13 mouse cellular contexts compared by ENCODE assay signal in the genomic region with DNA sequence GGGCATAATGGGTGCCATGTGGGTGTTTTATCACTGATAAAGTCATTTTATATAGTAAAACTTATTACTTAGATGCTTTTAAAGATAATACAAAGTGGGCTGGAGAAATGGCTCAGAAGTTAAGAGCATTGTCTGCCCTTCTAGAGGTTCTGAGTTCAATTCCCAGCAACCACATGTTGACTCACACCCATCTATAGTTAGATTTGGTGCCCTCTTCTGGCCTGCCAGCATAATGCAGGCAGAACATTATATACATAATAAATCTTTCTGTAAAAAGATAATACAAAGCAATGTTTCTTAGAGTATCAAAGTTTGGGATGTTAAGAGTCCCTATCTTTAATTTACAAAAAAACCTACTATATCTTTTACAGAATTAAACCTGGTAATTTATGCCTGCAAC. TPM values are rescaled to one million over a fixed set of nuclear protein-coding genes. Genes with fewer than 3 reads are reported as not detected.
DNase-seq lines count a peak whose midpoint lies in the region; ATAC-seq and TF ChIP-seq lines count a peak whose summit lies in the region.
"Had no signal": no experiment of that assay in that cellular context is flagged by ENCODE, and none has a peak within 500 bp of the region (broad histone marks: within the 10 kb centered on the region; RNA-seq: fewer than 3 reads in every experiment).

No protein-coding gene starts in this region.

- no peak for ATAC-seq in embryonic facial prominence, embryonic 11.5 days (replicated peaks; ENCODE audit: insufficient number of reproducible peaks, low FRiP score, low TSS enrichment, low read depth)
- ATAC-seq in granulocyte monocyte progenitor cell, adult 5-6 weeks (replicated peaks; ENCODE audit: poor library complexity, severe bottlenecking): no peak

- no peak overlapping the region for H3K4me2 ChIP-seq in embryonic facial prominence, embryonic 11.5 days (ENCODE audit: low read depth, low read length)
- H3K4me2 ChIP-seq: embryonic facial prominence, embryonic 12.5 days; liver, embryonic 13.5 days; midbrain, embryonic 12.5 days had no signal

- H3K27me3 ChIP-seq in embryonic facial prominence, embryonic 11.5 days (ENCODE audit: control insufficient read depth, insufficient read depth, low read length): no peaks in the 10 kb centered on the region
- no peaks in the 10 kb centered on the region for H3K27me3 ChIP-seq in embryonic facial prominence, embryonic 10.5 days (replicated peaks; ENCODE audit: low read depth, poor library complexity, severe bottlenecking)
- H3K27me3 ChIP-seq: embryonic facial prominence, embryonic 12.5 days; liver, embryonic 13.5 days; midbrain, embryonic 12.5 days had no signal

- no peak overlapping the region for H3K4me3 ChIP-seq in embryonic facial prominence, embryonic 11.5 days (ENCODE audit: low read depth, low read length)
- no peak overlapping the region for H3K4me3 ChIP-seq in embryonic facial prominence, embryonic 10.5 days
- H3K4me3 ChIP-seq in layer of hippocampus, adult 2 months: no peak overlapping the region
- H3K4me3 ChIP-seq: embryonic facial prominence, embryonic 12.5 days; liver, embryonic 13.5 days; midbrain, embryonic 12.5 days had no signal

- DNase-seq in embryonic facial prominence, embryonic 11.5 days (ENCODE audit: low spot score): peak; percentile 21
- no peak for DNase-seq in embryonic facial prominence, embryonic 10.5 days (ENCODE audit: low spot score)
- DNase-seq in layer of hippocampus, adult 2 months (ENCODE audit: low spot score in 2 of 2): no peak
- no peak for DNase-seq in layer of hippocampus, postnatal 25 days (ENCODE audit: extremely low spot score in 1 of 2, low spot score in 1 of 2)
- DNase-seq in 416B (ENCODE audit: low read depth): peak; percentile 29
- no peak for DNase-seq in brain, embryonic 14.5 days (ENCODE audit: low read depth)
- no peak for DNase-seq in adrenal gland, postnatal 36 days
- DNase-seq: kidney, adult 9 months; layer of hippocampus, postnatal 36 days; liver, embryonic 13.5 days had no signal

- H3K4me1 ChIP-seq in embryonic facial prominence, embryonic 11.5 days (ENCODE audit: control insufficient read depth, insufficient read depth, low read length): no peaks in the 10 kb centered on the region
- H3K4me1 ChIP-seq in embryonic facial prominence, embryonic 10.5 days: no peaks in the 10 kb centered on the region
- H3K4me1 ChIP-seq: embryonic facial prominence, embryonic 12.5 days; liver, embryonic 13.5 days; midbrain, embryonic 12.5 days had no signal

- no peaks in the 10 kb centered on the region for H3K36me3 ChIP-seq in embryonic facial prominence, embryonic 11.5 days (replicated peaks; ENCODE audit: control insufficient read depth, insufficient read depth, low read depth, low read length)
- peaks cover 54% of the 10 kb centered on the region for H3K36me3 ChIP-seq in embryonic facial prominence, embryonic 10.5 days (replicated peaks)

- H3K27ac ChIP-seq in embryonic facial prominence, embryonic 11.5 days (replicated peaks; ENCODE audit: low read depth, low read length): no peak overlapping the region
- H3K27ac ChIP-seq in embryonic facial prominence, embryonic 10.5 days (replicated peaks): no peak overlapping the region
- H3K27ac ChIP-seq in layer of hippocampus, adult 2 months: no peak overlapping the region
- H3K27ac ChIP-seq: embryonic facial prominence, embryonic 12.5 days; liver, embryonic 13.5 days; midbrain, embryonic 12.5 days had no signal

- TF ChIP-seq POLR2A in brain, embryonic 14.5 days (IDR thresholded peaks at IDR 0.05; ENCODE audit: borderline replicate concordance, extremely low read depth, insufficient read depth, insufficient read length, poor library complexity, severe bottlenecking): no peak

- TF ChIP-seq CTCF in layer of hippocampus, adult 2 months (conservative IDR thresholded peaks at IDR 0.05): peak; percentile 73
- peak; percentile 27; the same call in 1 of the 2 replicates for TF ChIP-seq CTCF in brain, embryonic 14.5 days (IDR thresholded peaks at IDR 0.05; ENCODE audit: borderline replicate concordance, extremely low read depth, insufficient read depth, insufficient read length)

- H3K9me3 ChIP-seq in embryonic facial prominence, embryonic 11.5 days (replicated peaks; ENCODE audit: control insufficient read depth, low read length): no peaks in the 10 kb centered on the region
- no peaks in the 10 kb centered on the region for H3K9me3 ChIP-seq in embryonic facial prominence, embryonic 10.5 days
- H3K9me3 ChIP-seq: embryonic facial prominence, embryonic 12.5 days; liver, embryonic 13.5 days; midbrain, embryonic 12.5 days had no signal

- H3K9ac ChIP-seq in embryonic facial prominence, embryonic 11.5 days (replicated peaks; ENCODE audit: low read length): no peak overlapping the region
- H3K9ac ChIP-seq: embryonic facial prominence, embryonic 12.5 days; liver, embryonic 13.5 days; midbrain, embryonic 12.5 days had no signal

RNA-seq across cellular contexts. Expression of gene Hprt, which starts 27.6 kb away (rescaled TPM):
- 84.5 and 85.6 TPM in 2 replicates for polyA plus RNA-seq in embryonic facial prominence, embryonic 11.5 days (2014; fragmentation: Nextera tagmentation; extraction: Ambion mirVana)
- polyA plus RNA-seq in embryonic facial prominence, embryonic 10.5 days (2016; fragmentation: Nextera tagmentation; extraction: Ambion mirVana): 96.5 and 104 TPM in 2 replicates
- 100 to 1,000 TPM; 111 to 147 TPM for total RNA-seq in layer of hippocampus, adult 2 months (2021)
- 100 to 1,000 TPM; 126 to 130 TPM for total RNA-seq in layer of hippocampus, postnatal 25 days (2021)
- polyA plus RNA-seq in brain, embryonic 14.5 days (2012; rRNA removed): 39.6 and 40.6 TPM in 2 replicates
- total RNA-seq in granulocyte monocyte progenitor cell, adult 5-6 weeks (2014; fragmentation: Nextera tagmentation): 260 and 308 TPM in 2 replicates
- total RNA-seq in granulocyte monocyte progenitor cell, adult 5-6 weeks (2017): 398 and 447 TPM in 2 replicates
- total RNA-seq in adrenal gland, postnatal 36 days (2021): 100 to 1,000 TPM; 119 to 120 TPM

Comparison
In these comparisons a context has a peak if more than half of its experiments do, and no peak if none do; other contexts are left out.
1. DNase-seq: peak in embryonic facial prominence, embryonic 11.5 days (single experiment) and 416B (single experiment); none in embryonic facial prominence, embryonic 10.5 days (single experiment), layer of hippocampus, adult 2 months (0 of 2), layer of hippocampus, postnatal 25 days (0 of 2), brain, embryonic 14.5 days (single experiment) and adrenal gland, postnatal 36 days (0 of 2).